In genomic region chr1:193324224-193324623, GRCm38 (mm10) we compare ENCODE assay signal across 8 mouse cellular contexts. TPM values are rescaled to one million over a fixed set of nuclear protein-coding genes. Genes with fewer than 3 reads are reported as not detected.
DNase-seq lines count a peak whose midpoint lies in the region; ATAC-seq lines count a peak whose summit lies in the region.

No protein-coding gene starts in this region.

- H3K27ac ChIP-seq in hindbrain, embryonic 10.5 days: no peak overlapping the region
- H3K27ac ChIP-seq in hindbrain, embryonic 13.5 days: no peak overlapping the region
- H3K27ac ChIP-seq in neural tube, embryonic 15.5 days (replicated peaks): no peak overlapping the region

- intact Hi-C loops in left cerebral cortex, postnatal 36 days (cut with DNase I): loop anchor here (2.0 to 5.0 kb wide), 2 partner anchors 69 to 117 kb away; partner anchors contain the start of gene Lamb3

- H3K9ac ChIP-seq in hindbrain, embryonic 13.5 days: no peak overlapping the region
- H3K9ac ChIP-seq in neural tube, embryonic 15.5 days (replicated peaks): no peak overlapping the region

- no peak for ATAC-seq in hindbrain, embryonic 13.5 days (ENCODE audit: low FRiP score)
- no peak for ATAC-seq in neural tube, embryonic 15.5 days (ENCODE audit: low FRiP score)

- 0 out of 2 replicates have a peak, but pooled peaks cover 2% of the 10 kb centered on the region for H3K27me3 ChIP-seq in hindbrain, embryonic 10.5 days (ENCODE audit: insufficient read depth, poor library complexity, severe bottlenecking)
- H3K27me3 ChIP-seq in hindbrain, embryonic 13.5 days: no peaks in the 10 kb centered on the region
- H3K27me3 ChIP-seq in neural tube, embryonic 15.5 days (replicated peaks): no peaks in the 10 kb centered on the region

- H3K4me3 ChIP-seq in hindbrain, embryonic 10.5 days: no peak overlapping the region
- no peak overlapping the region for H3K4me3 ChIP-seq in hindbrain, embryonic 13.5 days
- no peak overlapping the region for H3K4me3 ChIP-seq in neural tube, embryonic 15.5 days (replicated peaks)

- no peak overlapping the region for H3K4me2 ChIP-seq in hindbrain, embryonic 13.5 days
- no peak overlapping the region for H3K4me2 ChIP-seq in neural tube, embryonic 15.5 days

- peak; percentile 34 for DNase-seq in hindbrain, embryonic 10.5 days (ENCODE audit: low spot score)
- DNase-seq in urinary bladder, postnatal 25 days (ENCODE audit: low spot score): peak; percentile 39
- no peak for DNase-seq in urinary bladder, postnatal 4 days (ENCODE audit: low spot score in 2 of 2)
- peak; percentile 57 for DNase-seq in embryo, embryonic 10.5 days (ENCODE audit: low spot score)
- DNase-seq in lung, postnatal 25 days (ENCODE audit: low spot score): peak; percentile 46
- DNase-seq in left cerebral cortex, postnatal 36 days (ENCODE audit: low spot score in 2 of 2): no peak

- H3K9me3 ChIP-seq in hindbrain, embryonic 10.5 days: no peaks in the 10 kb centered on the region
- H3K9me3 ChIP-seq in hindbrain, embryonic 13.5 days: no peaks in the 10 kb centered on the region
- no peaks in the 10 kb centered on the region for H3K9me3 ChIP-seq in neural tube, embryonic 15.5 days (replicated peaks)

- no peaks in the 10 kb centered on the region for H3K36me3 ChIP-seq in hindbrain, embryonic 10.5 days
- H3K36me3 ChIP-seq in hindbrain, embryonic 13.5 days: no peaks in the 10 kb centered on the region
- H3K36me3 ChIP-seq in neural tube, embryonic 15.5 days: no peaks in the 10 kb centered on the region

- 37% methylated on average over 2 of the region's 2 CpGs for WGBS in hindbrain, embryonic 10.5 days
- WGBS in hindbrain, embryonic 13.5 days: 35% methylated on average over 2 of the region's 2 CpGs
- WGBS in neural tube, embryonic 15.5 days: 39% methylated on average over 2 of the region's 2 CpGs

- peaks cover 4% of the 10 kb centered on the region; the same call in 1 of the 2 replicates for H3K4me1 ChIP-seq in hindbrain, embryonic 10.5 days (replicated peaks)
- peaks cover 11% of the 10 kb centered on the region for H3K4me1 ChIP-seq in hindbrain, embryonic 13.5 days (replicated peaks)
- peaks cover 6% of the 10 kb centered on the region; the same call in 1 of the 2 replicates for H3K4me1 ChIP-seq in neural tube, embryonic 15.5 days

RNA-seq across cellular contexts. Expression of gene Camk1g, which starts 45.9 kb away (rescaled TPM):
- 11.8 and 15.5 TPM in 2 replicates for polyA plus RNA-seq in hindbrain, embryonic 10.5 days (2016; fragmentation: Nextera tagmentation; extraction: Ambion mirVana)
- polyA plus RNA-seq in hindbrain, embryonic 13.5 days (2015; fragmentation: Nextera tagmentation; extraction: Ambion mirVana): 31.7 and 35.5 TPM in 2 replicates
- 10 to 100 TPM; 32.4 to 47.1 TPM for total RNA-seq in left cerebral cortex, postnatal 36 days (2021)
- polyA plus RNA-seq in neural tube, embryonic 15.5 days (2015; fragmentation: Nextera tagmentation; extraction: Ambion mirVana): 40.8 and 49.5 TPM in 2 replicates

RNA-seq across cellular contexts. Expression of gene G0s2, which starts 51.2 kb away (rescaled TPM):
- polyA plus RNA-seq in hindbrain, embryonic 10.5 days (2016; fragmentation: Nextera tagmentation; extraction: Ambion mirVana): 5.6 and 7.6 TPM in 2 replicates
- polyA plus RNA-seq in hindbrain, embryonic 13.5 days (2015; fragmentation: Nextera tagmentation; extraction: Ambion mirVana): 6.2 and 6.5 TPM in 2 replicates
- 1 to 10 TPM; 5.3 to 8.7 TPM for total RNA-seq in left cerebral cortex, postnatal 36 days (2021)
- polyA plus RNA-seq in neural tube, embryonic 15.5 days (2015; fragmentation: Nextera tagmentation; extraction: Ambion mirVana): 9.9 and 14.1 TPM in 2 replicates

Comparison
In these comparisons a context has a peak if more than half of its experiments do, and no peak if none do; other contexts are left out.
1. DNase-seq: peak in hindbrain, embryonic 10.5 days (single experiment), urinary bladder, postnatal 25 days (single experiment), embryo, embryonic 10.5 days (single experiment) and lung, postnatal 25 days (single experiment); none in urinary bladder, postnatal 4 days (0 of 2) and left cerebral cortex, postnatal 36 days (0 of 2).